ENCODE assay signal across 25 mouse cellular contexts in the genomic region with DNA sequence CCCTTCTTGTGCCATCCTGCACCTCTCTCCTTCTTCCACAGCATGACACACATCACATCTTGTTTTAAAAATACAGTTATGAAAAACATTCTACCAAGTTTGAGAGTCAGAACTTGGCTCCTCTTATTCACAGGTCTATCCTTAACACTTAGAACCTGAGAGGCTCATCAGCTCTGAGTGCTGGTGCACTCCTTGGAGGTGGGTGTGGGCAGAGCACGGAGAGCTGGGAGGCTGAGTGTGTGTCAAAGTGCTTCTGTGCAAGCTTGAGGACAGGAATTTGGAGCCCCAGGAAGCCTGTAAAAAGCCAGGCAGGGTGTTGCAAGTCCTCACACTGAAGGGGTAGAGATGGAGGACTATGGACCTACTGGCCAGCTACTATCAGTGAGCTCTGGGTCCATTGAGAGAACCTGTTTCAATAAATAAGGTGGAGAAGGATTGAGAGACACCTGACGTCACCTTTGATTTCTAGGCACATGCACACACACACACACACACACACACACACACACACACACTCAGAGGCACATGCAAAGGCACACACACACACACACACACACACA. TPM values are rescaled to one million over a fixed set of nuclear protein-coding genes. Genes with fewer than 3 reads are reported as not detected.
DNase-seq lines count a peak whose midpoint lies in the region; ATAC-seq and TF ChIP-seq lines count a peak whose summit lies in the region.
"Had no signal": no experiment of that assay in that cellular context is flagged by ENCODE, and none has a peak within 500 bp of the region (broad histone marks: within the 10 kb centered on the region; RNA-seq: fewer than 3 reads in every experiment).

No protein-coding gene starts in this region.

- no peak for TF ChIP-seq CTCF in intestine, postnatal 0 days (IDR thresholded peaks at IDR 0.05; ENCODE audit: low read depth)

- no peaks in the 10 kb centered on the region for H3K36me3 ChIP-seq in kidney, embryonic 15.5 days
- H3K36me3 ChIP-seq in midbrain, embryonic 11.5 days (ENCODE audit: control insufficient read depth, insufficient read depth, low read length) = no peaks in the 10 kb centered on the region
- no peaks in the 10 kb centered on the region for H3K36me3 ChIP-seq in midbrain, embryonic 15.5 days (replicated peaks)
- no peaks in the 10 kb centered on the region for H3K36me3 ChIP-seq in intestine, embryonic 15.5 days
- H3K36me3 ChIP-seq in intestine, postnatal 0 days (ENCODE audit: control insufficient read depth, insufficient read depth) = peaks cover 4% of the 10 kb centered on the region; the same call in 1 of the 2 replicates
- no peaks in the 10 kb centered on the region for H3K36me3 ChIP-seq in neural tube, embryonic 15.5 days
- H3K36me3 ChIP-seq: heart, embryonic 15.5 days; limb, embryonic 13.5 days had no signal

- 79% methylated on average over 2 of the region's 2 CpGs for WGBS in kidney, embryonic 15.5 days
- 87% methylated on average over 2 of the region's 2 CpGs for whole genome bisulfite sequencing in midbrain, embryonic 11.5 days
- WGBS in midbrain, embryonic 15.5 days = 86% methylated on average over 2 of the region's 2 CpGs
- 84% methylated on average over 2 of the region's 2 CpGs for WGBS in intestine, embryonic 15.5 days
- 50% methylated on average over 2 of the region's 2 CpGs for WGBS in intestine, postnatal 0 days
- 85% methylated on average over 2 of the region's 2 CpGs for WGBS in neural tube, embryonic 15.5 days

- H3K9me3 ChIP-seq in kidney, embryonic 15.5 days (replicated peaks) = no peaks in the 10 kb centered on the region
- no peaks in the 10 kb centered on the region for H3K9me3 ChIP-seq in midbrain, embryonic 11.5 days (ENCODE audit: control insufficient read depth, low read length)
- no peaks in the 10 kb centered on the region for H3K9me3 ChIP-seq in midbrain, embryonic 15.5 days
- no peaks in the 10 kb centered on the region for H3K9me3 ChIP-seq in intestine, embryonic 15.5 days
- no peaks in the 10 kb centered on the region for H3K9me3 ChIP-seq in intestine, postnatal 0 days (ENCODE audit: control insufficient read depth)
- H3K9me3 ChIP-seq in neural tube, embryonic 15.5 days (replicated peaks) = no peaks in the 10 kb centered on the region
- H3K9me3 ChIP-seq: heart, embryonic 15.5 days; limb, embryonic 13.5 days had no signal

- H3K27ac ChIP-seq in kidney, embryonic 15.5 days = no peak overlapping the region
- H3K27ac ChIP-seq in midbrain, embryonic 11.5 days (ENCODE audit: low read depth, low read length) = no peak overlapping the region
- no peak overlapping the region for H3K27ac ChIP-seq in midbrain, embryonic 15.5 days
- no peak overlapping the region for H3K27ac ChIP-seq in intestine, embryonic 15.5 days
- H3K27ac ChIP-seq in intestine, postnatal 0 days (ENCODE audit: low read depth, low read length) = no peak overlapping the region
- H3K27ac ChIP-seq in neural tube, embryonic 15.5 days (replicated peaks) = no peak overlapping the region
- H3K27ac ChIP-seq: heart, embryonic 15.5 days; limb, embryonic 13.5 days had no signal

- H3K4me3 ChIP-seq in kidney, embryonic 15.5 days (replicated peaks) = no peak overlapping the region
- H3K4me3 ChIP-seq in midbrain, embryonic 11.5 days (ENCODE audit: low read depth, low read length) = no peak overlapping the region
- H3K4me3 ChIP-seq in midbrain, embryonic 15.5 days = no peak overlapping the region
- H3K4me3 ChIP-seq in intestine, embryonic 15.5 days (replicated peaks) = no peak overlapping the region
- H3K4me3 ChIP-seq in intestine, postnatal 0 days (ENCODE audit: low read depth, low read length) = no peak overlapping the region
- no peak overlapping the region for H3K4me3 ChIP-seq in neural tube, embryonic 15.5 days (replicated peaks)
- H3K4me3 ChIP-seq: heart, embryonic 15.5 days; limb, embryonic 13.5 days had no signal

- peaks cover 10% of the 10 kb centered on the region for H3K4me1 ChIP-seq in kidney, embryonic 15.5 days
- no peaks in the 10 kb centered on the region for H3K4me1 ChIP-seq in midbrain, embryonic 11.5 days (ENCODE audit: control insufficient read depth, insufficient read depth, low read length)
- no peaks in the 10 kb centered on the region for H3K4me1 ChIP-seq in midbrain, embryonic 15.5 days
- H3K4me1 ChIP-seq in intestine, embryonic 15.5 days (replicated peaks) = no peaks in the 10 kb centered on the region; the same call in 1 of the 2 replicates
- no peaks in the 10 kb centered on the region for H3K4me1 ChIP-seq in intestine, postnatal 0 days (replicated peaks; ENCODE audit: control insufficient read depth, insufficient read depth, low read length)
- H3K4me1 ChIP-seq in neural tube, embryonic 15.5 days = no peaks in the 10 kb centered on the region

- no peaks in the 10 kb centered on the region for H3K27me3 ChIP-seq in kidney, embryonic 15.5 days
- no peaks in the 10 kb centered on the region for H3K27me3 ChIP-seq in midbrain, embryonic 11.5 days (ENCODE audit: control insufficient read depth, insufficient read depth, low read length)
- H3K27me3 ChIP-seq in midbrain, embryonic 15.5 days (replicated peaks) = no peaks in the 10 kb centered on the region
- no peaks in the 10 kb centered on the region for H3K27me3 ChIP-seq in intestine, embryonic 15.5 days (replicated peaks)
- H3K27me3 ChIP-seq in intestine, postnatal 0 days (replicated peaks; ENCODE audit: control insufficient read depth, insufficient read depth, low read length) = no peaks in the 10 kb centered on the region
- H3K27me3 ChIP-seq in neural tube, embryonic 15.5 days (replicated peaks) = no peaks in the 10 kb centered on the region
- H3K27me3 ChIP-seq: heart, embryonic 15.5 days; limb, embryonic 13.5 days had no signal

- no peak overlapping the region for H3K4me2 ChIP-seq in kidney, embryonic 15.5 days
- H3K4me2 ChIP-seq in midbrain, embryonic 11.5 days = no peak overlapping the region
- H3K4me2 ChIP-seq in midbrain, embryonic 15.5 days = no peak overlapping the region
- H3K4me2 ChIP-seq in intestine, embryonic 15.5 days (replicated peaks) = no peak overlapping the region
- H3K4me2 ChIP-seq in intestine, postnatal 0 days (replicated peaks; ENCODE audit: low read depth) = no peak overlapping the region
- no peak overlapping the region for H3K4me2 ChIP-seq in neural tube, embryonic 15.5 days
- H3K4me2 ChIP-seq: heart, embryonic 15.5 days; limb, embryonic 13.5 days had no signal

- no peak overlapping the region for H3K9ac ChIP-seq in kidney, embryonic 15.5 days
- no peak overlapping the region for H3K9ac ChIP-seq in midbrain, embryonic 11.5 days (ENCODE audit: low read length)
- no peak overlapping the region for H3K9ac ChIP-seq in midbrain, embryonic 15.5 days
- H3K9ac ChIP-seq in intestine, embryonic 15.5 days = no peak overlapping the region
- H3K9ac ChIP-seq in intestine, postnatal 0 days (ENCODE audit: low read depth, low read length) = no peak overlapping the region
- no peak overlapping the region for H3K9ac ChIP-seq in neural tube, embryonic 15.5 days (replicated peaks)
- H3K9ac ChIP-seq: heart, embryonic 15.5 days; limb, embryonic 13.5 days had no signal

- ATAC-seq in kidney, embryonic 15.5 days (replicated peaks; ENCODE audit: low FRiP score) = no peak
- no peak for ATAC-seq in midbrain, embryonic 11.5 days (ENCODE audit: low FRiP score)
- no peak for ATAC-seq in midbrain, embryonic 15.5 days (replicated peaks)
- ATAC-seq in intestine, embryonic 15.5 days = peak; percentile 43; the same call in 1 of the 2 replicates
- peak; percentile 63 for ATAC-seq in intestine, postnatal 0 days
- ATAC-seq in neural tube, embryonic 15.5 days (ENCODE audit: low FRiP score) = no peak
- ATAC-seq: activated CD4-positive, CD25-positive, alpha-beta regulatory T cell, adult 4 months; forebrain, embryonic 16.5 days; hindbrain, embryonic 16.5 days; midbrain, embryonic 16.5 days had no signal

- DNase-seq in kidney, postnatal 25 days = peak; percentile 1 to 31
- DNase-seq in midbrain, embryonic 11.5 days (ENCODE audit: low spot score, missing footprints) = peak; percentile 8
- DNase-seq: adrenal gland, adult 8-10 months; B cell, adult 2 months; cerebellum, adult 8-10 months; cerebellum, postnatal 25 days; gastrocnemius, postnatal 10 days; lung, adult 2 months; lung, postnatal 14 days; spleen, adult 18-20 months; thymus, adult 2 months had no signal

RNA-seq across cellular contexts. Expression of gene Cd160, which starts 20.1 kb away (rescaled TPM):
- 0.09 and 0.16 TPM in 2 replicates for polyA plus RNA-seq in kidney, embryonic 15.5 days (2015; fragmentation: Nextera tagmentation; extraction: Ambion mirVana)
- 0.12 TPM in 1 of 2 replicates, not detected in the other for polyA plus RNA-seq in midbrain, embryonic 11.5 days (2014; fragmentation: Nextera tagmentation; extraction: Ambion mirVana)
- 0.19 and 0.22 TPM in 2 replicates for polyA plus RNA-seq in midbrain, embryonic 15.5 days (2015; fragmentation: Nextera tagmentation; extraction: Ambion mirVana)
- polyA plus RNA-seq in intestine, embryonic 15.5 days (2015; fragmentation: Nextera tagmentation; extraction: Ambion mirVana) = 1.1 and 1.4 TPM in 2 replicates
- polyA plus RNA-seq in intestine, postnatal 0 days (2015; fragmentation: Nextera tagmentation; extraction: Ambion mirVana) = 0.66 and 0.84 TPM in 2 replicates
- 0.19 and 6.5 TPM in 2 replicates for polyA plus RNA-seq in neural tube, embryonic 15.5 days (2015; fragmentation: Nextera tagmentation; extraction: Ambion mirVana)
- polyA plus RNA-seq: embryonic facial prominence, embryonic 11.5 days had no signal

RNA-seq across cellular contexts. Expression of gene Pdzk1, which starts 20.2 kb away (rescaled TPM):
- 125 and 138 TPM in 2 replicates for polyA plus RNA-seq in kidney, embryonic 15.5 days (2015; fragmentation: Nextera tagmentation; extraction: Ambion mirVana)
- polyA plus RNA-seq in midbrain, embryonic 11.5 days (2014; fragmentation: Nextera tagmentation; extraction: Ambion mirVana) = 0.38 and 0.50 TPM in 2 replicates
- polyA plus RNA-seq in midbrain, embryonic 15.5 days (2015; fragmentation: Nextera tagmentation; extraction: Ambion mirVana) = 0.17 and 0.36 TPM in 2 replicates
- 16.0 and 19.9 TPM in 2 replicates for polyA plus RNA-seq in intestine, embryonic 15.5 days (2015; fragmentation: Nextera tagmentation; extraction: Ambion mirVana)
- polyA plus RNA-seq in intestine, postnatal 0 days (2015; fragmentation: Nextera tagmentation; extraction: Ambion mirVana) = 224 and 258 TPM in 2 replicates
- 0.12 and 0.34 TPM in 2 replicates for polyA plus RNA-seq in neural tube, embryonic 15.5 days (2015; fragmentation: Nextera tagmentation; extraction: Ambion mirVana)
- polyA plus RNA-seq: embryonic facial prominence, embryonic 11.5 days; heart, embryonic 15.5 days; hindbrain, embryonic 11.5 days; limb, embryonic 13.5 days; neural tube, embryonic 11.5 days had no signal

RNA-seq across cellular contexts. Expression of gene Gja5, which starts 55.2 kb away (rescaled TPM):
- 24.3 and 25.1 TPM in 2 replicates for polyA plus RNA-seq in kidney, embryonic 15.5 days (2015; fragmentation: Nextera tagmentation; extraction: Ambion mirVana)
- polyA plus RNA-seq in midbrain, embryonic 11.5 days (2014; fragmentation: Nextera tagmentation; extraction: Ambion mirVana) = 3.1 and 3.8 TPM in 2 replicates
- polyA plus RNA-seq in midbrain, embryonic 15.5 days (2015; fragmentation: Nextera tagmentation; extraction: Ambion mirVana) = 3.1 and 4.7 TPM in 2 replicates
- polyA plus RNA-seq in intestine, embryonic 15.5 days (2015; fragmentation: Nextera tagmentation; extraction: Ambion mirVana) = 14.8 and 16.4 TPM in 2 replicates
- 5.3 and 6.6 TPM in 2 replicates for polyA plus RNA-seq in intestine, postnatal 0 days (2015; fragmentation: Nextera tagmentation; extraction: Ambion mirVana)
- 3.0 and 4.4 TPM in 2 replicates for polyA plus RNA-seq in neural tube, embryonic 15.5 days (2015; fragmentation: Nextera tagmentation; extraction: Ambion mirVana)

RNA-seq across cellular contexts. Expression of gene Gpr89, which starts 55.9 kb away (rescaled TPM):
- 44.0 and 44.2 TPM in 2 replicates for polyA plus RNA-seq in kidney, embryonic 15.5 days (2015; fragmentation: Nextera tagmentation; extraction: Ambion mirVana)
- 40.3 TPM in 2 replicates for polyA plus RNA-seq in midbrain, embryonic 11.5 days (2014; fragmentation: Nextera tagmentation; extraction: Ambion mirVana)
- polyA plus RNA-seq in midbrain, embryonic 15.5 days (2015; fragmentation: Nextera tagmentation; extraction: Ambion mirVana) = 37.6 and 40.5 TPM in 2 replicates
- 74.3 and 75.0 TPM in 2 replicates for polyA plus RNA-seq in intestine, embryonic 15.5 days (2015; fragmentation: Nextera tagmentation; extraction: Ambion mirVana)
- polyA plus RNA-seq in intestine, postnatal 0 days (2015; fragmentation: Nextera tagmentation; extraction: Ambion mirVana) = 76.6 and 84.7 TPM in 2 replicates
- polyA plus RNA-seq in neural tube, embryonic 15.5 days (2015; fragmentation: Nextera tagmentation; extraction: Ambion mirVana) = 37.7 and 39.2 TPM in 2 replicates

Comparison
In these comparisons a context has a peak if more than half of its experiments do, and no peak if none do; other contexts are left out.
1. ATAC-seq: peak in intestine, embryonic 15.5 days (single experiment) and intestine, postnatal 0 days (single experiment); none in kidney, embryonic 15.5 days (single experiment), midbrain, embryonic 11.5 days (single experiment), midbrain, embryonic 15.5 days (single experiment) and neural tube, embryonic 15.5 days (single experiment).
2. RNA of gene Pdzk1, which starts 20.2 kb away (polyA plus RNA-seq): 224 to 258 TPM in intestine, postnatal 0 days, 125 to 138 TPM in kidney, embryonic 15.5 days and 16.0 to 19.9 TPM in intestine, embryonic 15.5 days; 0.38 to 0.50 TPM in midbrain, embryonic 11.5 days, 0.17 to 0.36 TPM in midbrain, embryonic 15.5 days and 0.12 to 0.34 TPM in neural tube, embryonic 15.5 days; every median in the first group is over 10 times any median in the second.